Mouse (Mus musculus) megakaryocyte, embryonic 14.5 days (primary cell): ENCODE results near the gene Fgf23.

ENCODE experiments used
- FLI1 ChIP-seq: IDR thresholded peaks from 2 replicates; pipeline ENCODE4 v1.6.1; 2012; ENCODE audit warnings: low read length, inconsistent platforms, mixed read lengths
- GATA1 ChIP-seq: IDR thresholded peaks from 3 replicates; pipeline ENCODE4 v1.6.1; 2012; ENCODE audit warnings: mixed read lengths, low read length, inconsistent platforms, borderline replicate concordance

- TF ChIP-seq GATA1 (no peak), FLI1 (no peak)
Observed at GRCm38 (mm10) chr6:127108368-127109060, 35.8 kb downstream of the Fgf23 start.
